Mouse (Mus musculus) liver, postnatal 0 days (tissue): ENCODE data around the gene Ccdc17. TPM values are rescaled to one million over a fixed set of nuclear protein-coding genes. Genes with fewer than 3 reads are reported as not detected.
A peak's percentile ranks its signal among the peaks of the same experiment; 100 is the strongest.

Experiments used
- ATAC-seq: fragments of 200-750 bp; cut with Nextera tagmentation; 2 replicates; pipeline ENCODE4 v1.8.0; 2017; ENCODE audit warnings: mild to moderate bottlenecking, moderate library complexity
- DNase-seq: peaks from one replicate; pipeline ENCODE4 v3.0.0-alpha.2; 2016
- H3K27ac ChIP-seq: fragments of 300-500 bp; sonication (generic); 2 replicates; pipeline ENCODE4 v1.5.1; 2014; ENCODE audit warnings: antibody characterized with exemption, moderate library complexity, mild to moderate bottlenecking, low read depth
- H3K27me3 ChIP-seq: fragments of 300-500 bp; sonication (generic); 2 replicates; pipeline ENCODE4 v1.6.1; 2014; ENCODE audit warnings: low read length, control low read depth, mixed read lengths; ENCODE audit not compliant: insufficient read depth
- H3K36me3 ChIP-seq: fragments of 300-500 bp; sonication (generic); replicated peaks from 2 replicates; pipeline ENCODE4 v1.6.1; 2014; ENCODE audit warnings: mild to moderate bottlenecking, control low read depth, low read length, moderate library complexity, mixed read lengths; ENCODE audit not compliant: insufficient read depth
- H3K4me1 ChIP-seq: fragments of 300-500 bp; sonication (generic); 2 replicates; pipeline ENCODE4 v1.6.1; 2014; ENCODE audit warnings: antibody characterized with exemption, mild to moderate bottlenecking, control low read depth; ENCODE audit not compliant: insufficient read depth
- H3K4me2 ChIP-seq: fragments of 300-500 bp; sonication (generic); 2 replicates; pipeline ENCODE4 v1.6.1; 2014; ENCODE audit warnings: low read depth, mild to moderate bottlenecking, low read length, moderate library complexity, mixed read lengths
- H3K4me3 ChIP-seq: fragments of 300-500 bp; sonication (generic); 2 replicates; pipeline ENCODE4 v1.5.1; 2014; ENCODE audit warnings: low read depth, low read length
- H3K9ac ChIP-seq: fragments of 300-500 bp; sonication (generic); replicated peaks from 2 replicates; pipeline ENCODE4 v1.6.1; 2014; ENCODE audit warnings: mild to moderate bottlenecking, moderate library complexity
- H3K9me3 ChIP-seq: fragments of 300-500 bp; sonication (generic); 2 replicates; pipeline ENCODE4 v1.6.1; 2016; ENCODE audit warnings: mild to moderate bottlenecking, control low read depth, low read length, mixed read lengths
- CTCF ChIP-seq: sonication (generic); IDR thresholded peaks from 2 replicates; pipeline ENCODE4 v1.5.1; 2016; ENCODE audit warnings: antibody characterized with exemption, low read depth
- EP300 ChIP-seq: IDR thresholded peaks from 2 replicates; pipeline ENCODE4 v1.6.1; 2016; ENCODE audit warnings: antibody characterized with exemption, low read depth, mild to moderate bottlenecking
- WGBS: fragments of 180-500 bp; shearing (Covaris S2); extraction: QIAGEN DNeasy Blood & Tissue Kit; methylation state at CpG from one replicate; pipeline ENCODE4 v1.1.7; 2014; ENCODE audit not compliant: insufficient replicate concordance; 5-methylcytosine and 5-hydroxymethylcytosine counted together
- polyA plus RNA-seq: library from polyadenylated mRNA; unstranded; fragments of >200 nt; fragmentation: Nextera tagmentation; extraction: Ambion mirVana; gene quantifications from 2 replicates; pipeline ENCODE4 v1.2.1, GENCODE M21; 2015

Ccdc17 gene
- polyA plus RNA-seq, 1 experiment from 2014 or later = 2.9 TPM

GRCm38 (mm10) chr4:116638821-116639220 is 42.4 kb downstream of the Ccdc17 start:
- ATAC-seq = no peak

DNA sequence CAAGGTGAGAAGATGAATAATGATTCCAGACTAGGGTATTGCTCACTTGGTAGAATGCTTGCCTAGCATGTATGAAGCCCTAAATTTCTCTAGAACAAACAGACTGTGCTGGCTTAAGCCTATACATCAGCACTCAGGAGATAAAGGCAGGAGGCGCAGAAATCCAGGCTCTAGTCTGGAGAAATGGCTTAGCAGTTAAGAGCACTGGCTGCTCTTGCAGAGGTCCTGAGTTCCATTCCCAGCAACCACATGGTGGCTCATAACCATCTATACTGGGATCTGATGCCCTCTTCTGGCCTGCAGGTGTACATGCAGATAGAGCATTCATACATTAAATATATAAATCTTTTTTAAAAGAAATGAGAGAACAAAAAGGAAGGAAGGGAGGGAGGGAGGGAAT is 45.6 kb downstream of the Ccdc17 start:
- no peak overlapping the region for H3K9ac ChIP-seq
- 94% methylated on average over 1 of the region's 1 CpGs for WGBS
- ATAC-seq (no peak), DNase-seq (no peak)
- H3K27me3 ChIP-seq = no peaks in the 10 kb centered on the region
- no peaks in the 10 kb centered on the region for H3K9me3 ChIP-seq
- H3K4me2 ChIP-seq = no peak overlapping the region
- H3K4me3 ChIP-seq = no peak overlapping the region
- H3K4me1 ChIP-seq = no peaks in the 10 kb centered on the region
- peak; percentile 39 for TF ChIP-seq CTCF
- no peak for TF ChIP-seq EP300
- peaks cover 57% of the 10 kb centered on the region for H3K36me3 ChIP-seq
- H3K27ac ChIP-seq = no peak overlapping the region

More at GRCm38 (mm10) chr4:116638821-116639220, 42.4 kb downstream of the Ccdc17 start:
- Histone ChIP-seq H3K4me1 (no peaks in the 10 kb centered on the region), H3K27me3 (no peaks in the 10 kb centered on the region), H3K36me3 (peaks cover 74% of the 10 kb centered on the region), H3K27ac (no peak overlapping the region), H3K4me3 (no peak overlapping the region), H3K9ac (no peak overlapping the region), H3K4me2 (no peak overlapping the region), H3K9me3 (no peaks in the 10 kb centered on the region)
- TF ChIP-seq CTCF (no peak), EP300 (no peak)
- no peak for DNase-seq
- 89% methylated on average over 6 of the region's 6 CpGs for WGBS

GRCm38 (mm10) chr4:116644326-116644725 is 47.9 kb downstream of the Ccdc17 start:
- DNase-seq (peak; percentile 44), ATAC-seq (peak; percentile 53)
- Histone ChIP-seq H3K4me1 (peaks cover 9% of the 10 kb centered on the region; the same call in 1 of the 2 replicates), H3K9ac (no peak overlapping the region), H3K4me2 (no peak overlapping the region), H3K27ac (no peak overlapping the region), H3K27me3 (no peaks in the 10 kb centered on the region), H3K4me3 (no peak overlapping the region), H3K9me3 (no peaks in the 10 kb centered on the region), H3K36me3 (peaks cover 41% of the 10 kb centered on the region)
- TF ChIP-seq EP300 (no peak), CTCF (peak; percentile 72)
- 34% methylated on average over 6 of the region's 6 CpGs for WGBS

DNA sequence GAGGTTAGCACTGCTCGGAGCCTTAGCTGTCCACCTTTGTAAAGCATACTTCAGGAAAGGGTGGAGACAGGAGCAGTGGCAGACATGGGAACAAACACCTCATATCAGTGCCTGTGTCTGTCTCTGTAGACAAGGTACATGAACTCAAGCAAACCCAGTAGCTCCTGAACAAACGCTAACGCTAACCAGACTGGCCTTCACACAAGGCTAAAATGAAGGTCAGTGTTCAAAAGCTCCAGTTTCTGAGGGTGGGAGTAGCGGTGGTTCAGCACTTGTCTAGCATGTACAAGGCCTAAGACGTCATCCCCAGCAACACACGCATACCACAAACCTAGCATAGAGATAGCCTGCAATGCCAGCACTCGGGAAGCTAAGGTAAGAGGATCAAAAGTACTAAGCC is 49.2 kb downstream of the Ccdc17 start:
- H3K27me3 ChIP-seq = no peaks in the 10 kb centered on the region
- WGBS = 72% methylated on average over 7 of the region's 7 CpGs
- no peak overlapping the region for H3K4me3 ChIP-seq
- no peak overlapping the region for H3K9ac ChIP-seq
- peaks cover 18% of the 10 kb centered on the region for H3K4me1 ChIP-seq
- DNase-seq (no peak), ATAC-seq (no peak)
- H3K36me3 ChIP-seq = peaks cover 32% of the 10 kb centered on the region
- no peaks in the 10 kb centered on the region for H3K9me3 ChIP-seq
- no peak overlapping the region for H3K4me2 ChIP-seq
- TF ChIP-seq CTCF (no peak), EP300 (no peak)
- no peak overlapping the region for H3K27ac ChIP-seq

- WGBS = 88% methylated on average over 2 of the region's 2 CpGs
- ATAC-seq = no peak
- Histone ChIP-seq H3K27me3 (no peaks in the 10 kb centered on the region), H3K9ac (no peak overlapping the region), H3K4me3 (0 out of 2 replicates have a peak overlapping the region, but pooled peaks have one; percentile 95), H3K27ac (no peak overlapping the region), H3K36me3 (peaks cover 10% of the 10 kb centered on the region), H3K4me2 (peak overlapping the region; percentile 85), H3K9me3 (no peaks in the 10 kb centered on the region), H3K4me1 (peaks cover 18% of the 10 kb centered on the region)
- DNase-seq = no peak
- TF ChIP-seq EP300 (no peak), CTCF (no peak)
Measured at GRCm38 (mm10) chr4:116649411-116649810, 53.0 kb downstream of the Ccdc17 start.

Other genes starting within 250 kb of the Ccdc17 start
- gene Mast2, start 132.5 kb upstream of the Ccdc17 start, polyA plus RNA-seq = 2.4 and 2.8 TPM in 2 replicates
- 8.1 and 9.1 TPM in 2 replicates for gene Ipp, start 89.1 kb upstream of the Ccdc17 start, polyA plus RNA-seq
- gene Tmem69, start 40.7 kb upstream of the Ccdc17 start, polyA plus RNA-seq = 16.5 and 17.2 TPM in 2 replicates
- gene Gpbp1l1, start 39.0 kb upstream of the Ccdc17 start, polyA plus RNA-seq = 14.0 and 16.2 TPM in 2 replicates
- 30.0 and 30.6 TPM in 2 replicates for gene Nasp, start 31.3 kb downstream of the Ccdc17 start, polyA plus RNA-seq
- gene Akr1a1, start 55.0 kb downstream of the Ccdc17 start, polyA plus RNA-seq = 320 and 321 TPM in 2 replicates
- 2,167 and 2,192 TPM in 2 replicates for gene Prdx1, start 88.9 kb downstream of the Ccdc17 start, polyA plus RNA-seq
- gene Mmachc, start 111.8 kb downstream of the Ccdc17 start, polyA plus RNA-seq = 10.8 and 10.9 TPM in 2 replicates
- 6.1 and 8.4 TPM in 2 replicates for gene Ccdc163, start 111.9 kb downstream of the Ccdc17 start, polyA plus RNA-seq
- gene Tesk2, start 124.3 kb downstream of the Ccdc17 start, polyA plus RNA-seq = 5.8 and 6.2 TPM in 2 replicates
- 9.2 and 9.3 TPM in 2 replicates for gene Toe1, start 211.0 kb downstream of the Ccdc17 start, polyA plus RNA-seq
- 1.4 and 1.7 TPM in 2 replicates for gene Mutyh, start 211.1 kb downstream of the Ccdc17 start, polyA plus RNA-seq
- gene Hpdl, start 225.1 kb downstream of the Ccdc17 start, polyA plus RNA-seq = 0.22 TPM in 1 of 2 replicates, not detected in the other